Mouse (Mus musculus): ENCODE measurements around the gene Sugct.

- no peak for TF ChIP-seq BHLHE40 (IDR thresholded peaks at IDR 0.05; ENCODE audit: borderline replicate concordance, low read depth, low read length)
- TF ChIP-seq CTCF (IDR thresholded peaks at IDR 0.05 in 2 of 3, conservative IDR thresholded peaks at IDR 0.05 in 1 of 3; ENCODE audit: control insufficient read depth in 1 of 3, insufficient read depth in 1 of 3, low read depth in 2 of 3, low read length in 3 of 3, poor library complexity in 1 of 3, severe bottlenecking in 1 of 3), result no peak
- TF ChIP-seq GATA1 (IDR thresholded peaks at IDR 0.05; ENCODE audit: low read depth, low read length), result no peak
- TF ChIP-seq RCOR1 (IDR thresholded peaks at IDR 0.05; ENCODE audit: low read depth, low read length), result no peak
- TF ChIP-seq MAX (IDR thresholded peaks at IDR 0.05; ENCODE audit: low read length), result no peak
- no peak for TF ChIP-seq POLR2AphosphoS2 (IDR thresholded peaks at IDR 0.05; ENCODE audit: low read length)
- no peak for TF ChIP-seq TAL1 (IDR thresholded peaks at IDR 0.05; ENCODE audit: low read length)
- TF ChIP-seq POLR2A (IDR thresholded peaks at IDR 0.05; ENCODE audit: control insufficient read depth in 1 of 2, insufficient read depth in 1 of 2, low read depth in 1 of 2, low read length in 2 of 2, poor library complexity in 1 of 2), result no peak
- TF ChIP-seq EP300 (IDR thresholded peaks at IDR 0.05; ENCODE audit: low read depth in 1 of 2, low read length in 2 of 2), result no peak
- no peak for TF ChIP-seq MEF2A (IDR thresholded peaks at IDR 0.05; ENCODE audit: extremely low read depth, insufficient replicate concordance, low read depth, low read length, poor library complexity, severe bottlenecking)
Measured at GRCm38 (mm10) chr13:16831840-16832239, 863.5 kb downstream of the Sugct start.
